In the genomic region with DNA sequence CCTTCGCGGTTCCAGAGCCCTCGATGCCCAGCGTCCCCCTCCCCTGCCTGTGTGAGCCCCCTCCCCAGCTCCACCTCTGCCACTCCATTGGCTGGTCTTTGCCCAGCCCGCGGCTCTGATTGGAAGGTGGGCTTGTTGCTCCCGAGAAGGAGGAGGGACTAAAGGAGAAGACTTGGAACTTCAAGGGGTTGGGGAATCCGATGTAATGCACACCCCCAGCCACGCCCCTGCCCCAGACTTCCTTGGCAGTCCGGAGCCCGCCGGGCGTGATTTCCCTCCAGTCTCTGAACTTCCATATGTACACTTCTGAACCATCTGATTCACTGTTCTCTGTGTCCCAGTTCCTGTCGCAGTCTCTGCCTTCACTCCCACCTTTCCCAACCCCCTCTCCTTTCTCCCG, we compare ENCODE assay signal across 8 mouse cellular contexts. TPM values are rescaled to one million over a fixed set of nuclear protein-coding genes. Genes with fewer than 3 reads are reported as not detected.
DNase-seq lines count a peak whose midpoint lies in the region; ATAC-seq lines count a peak whose summit lies in the region.

A gene (minus strand): TSS at position 39 of the 400 bp plus-strand sequence.

- intact Hi-C loops in heart, postnatal 25 days (cut with DNase I) = no loop called here

- H3K27ac ChIP-seq in forebrain, embryonic 11.5 days (ENCODE audit: low read depth, low read length) = no peak within 1 kb of the TSS
- peak within 1 kb of the TSS; percentile 98 for H3K27ac ChIP-seq in stomach, embryonic 14.5 days (ENCODE audit: low read length)

- H3K4me1 ChIP-seq in forebrain, embryonic 11.5 days (replicated peaks; ENCODE audit: control insufficient read depth, insufficient read depth, low read length) = peaks cover 21% of the 10 kb centered on the region; the same call in 1 of the 2 replicates
- peaks cover 43% of the 10 kb centered on the region for H3K4me1 ChIP-seq in stomach, embryonic 14.5 days (ENCODE audit: control insufficient read depth, insufficient read depth, low read length)

- no peaks in the 10 kb centered on the region for H3K36me3 ChIP-seq in forebrain, embryonic 11.5 days (ENCODE audit: control insufficient read depth, insufficient read depth, low read length)
- no peaks in the 10 kb centered on the region for H3K36me3 ChIP-seq in stomach, embryonic 14.5 days (ENCODE audit: control insufficient read depth, insufficient read depth, low read length)

- ATAC-seq in forebrain, embryonic 11.5 days (replicated peaks; ENCODE audit: low FRiP score) = peak; percentile 88
- ATAC-seq in stomach, embryonic 14.5 days (ENCODE audit: insufficient number of reproducible peaks, insufficient read depth, low FRiP score, low read depth) = peak; percentile 72

- H3K4me3 ChIP-seq in forebrain, embryonic 11.5 days (ENCODE audit: low read depth, low read length) = peak within 1 kb of the TSS; percentile 34
- H3K4me3 ChIP-seq in stomach, embryonic 14.5 days (ENCODE audit: low read depth, low read length) = peak within 1 kb of the TSS; percentile 53

- 0 out of 2 replicates have a peak, but pooled peaks cover 2% of the 10 kb centered on the region for H3K27me3 ChIP-seq in forebrain, embryonic 11.5 days (ENCODE audit: control insufficient read depth, insufficient read depth, low read length)
- H3K27me3 ChIP-seq in stomach, embryonic 14.5 days (ENCODE audit: control insufficient read depth, insufficient read depth, low read length) = no peaks in the 10 kb centered on the region

- no peaks in the 10 kb centered on the region for H3K9me3 ChIP-seq in forebrain, embryonic 11.5 days (ENCODE audit: control insufficient read depth, low read length)
- no peaks in the 10 kb centered on the region for H3K9me3 ChIP-seq in stomach, embryonic 14.5 days (ENCODE audit: control insufficient read depth, low read depth, low read length)

- 1% methylated on average over 15 of the region's 15 CpGs for WGBS in forebrain, embryonic 11.5 days
- under 1% methylated on average over 15 of the region's 15 CpGs for WGBS in stomach, embryonic 14.5 days

- DNase-seq in ovary, postnatal 36 days (ENCODE audit: low spot score) = peak; percentile 50
- DNase-seq in ovary, postnatal 10 days (ENCODE audit: low spot score) = no peak
- DNase-seq in forebrain, embryonic 11.5 days (ENCODE audit: low spot score) = peak; percentile 92
- DNase-seq in heart, postnatal 25 days (ENCODE audit: low spot score) = peak; percentile 49
- peak; percentile 48 to 78 for DNase-seq in layer of hippocampus, postnatal 14 days (ENCODE audit: low spot score in 2 of 2)
- DNase-seq in lung, postnatal 14 days = peak; percentile 84
- DNase-seq in ovary, adult 18-20 months (ENCODE audit: low spot score) = no peak

- H3K4me2 ChIP-seq in forebrain, embryonic 11.5 days (ENCODE audit: low read depth, low read length, severe bottlenecking) = peak within 1 kb of the TSS; percentile 68
- H3K4me2 ChIP-seq in stomach, embryonic 14.5 days (replicated peaks; ENCODE audit: low read depth, low read length) = peak within 1 kb of the TSS; percentile 80

- peak within 1 kb of the TSS; percentile 59 for H3K9ac ChIP-seq in forebrain, embryonic 11.5 days (ENCODE audit: low read length)
- peak within 1 kb of the TSS; percentile 58 for H3K9ac ChIP-seq in stomach, embryonic 14.5 days (replicated peaks; ENCODE audit: low read depth, low read length)

RNA-seq across cellular contexts. Expression of the gene that starts here (rescaled TPM):
- 8.6 and 10.4 TPM in 2 replicates for polyA plus RNA-seq in forebrain, embryonic 11.5 days (2014; fragmentation: Nextera tagmentation; extraction: Ambion mirVana)
- total RNA-seq in heart, postnatal 25 days (2021) = 1 to 10 TPM; 1.8 to 1.9 TPM
- 10 to 100 TPM; 13.7 to 18.7 TPM for total RNA-seq in layer of hippocampus, postnatal 14 days (2021)
- polyA plus RNA-seq in stomach, embryonic 14.5 days (2014; fragmentation: Nextera tagmentation; extraction: Ambion mirVana) = 46.0 and 51.7 TPM in 2 replicates

Comparison
In these comparisons a context has a peak if more than half of its experiments do, and no peak if none do; other contexts are left out.
1. RNA of the gene that starts here (total RNA-seq): 13.7 to 18.7 TPM in layer of hippocampus, postnatal 14 days; 1.8 to 1.9 TPM in heart, postnatal 25 days; every median in the first group is over 4 times any median in the second.
2. DNase-seq: peak in ovary, postnatal 36 days (single experiment), forebrain, embryonic 11.5 days (single experiment), heart, postnatal 25 days (single experiment), layer of hippocampus, postnatal 14 days (2 of 2) and lung, postnatal 14 days (single experiment); none in ovary, postnatal 10 days (single experiment) and ovary, adult 18-20 months (single experiment).